Mouse (Mus musculus): ENCODE measurements around the gene Dcx. TPM values are rescaled to one million over a fixed set of nuclear protein-coding genes. Genes with fewer than 3 reads are reported as not detected.

The Dcx gene
- polyA plus RNA-seq (2014; fragmentation: Illumina TruSeq; extraction: RNeasy Lipid Tissue Mini Kit (QIAGEN cat#74804); ENCODE audit: low read depth, low replicate concordance): 0.82 TPM

GRCm38 (mm10) chrX:143932958-143933357, at the start of gene Dcx:
Gene Dcx (minus strand): TSS chrX:143933311.

DNA sequence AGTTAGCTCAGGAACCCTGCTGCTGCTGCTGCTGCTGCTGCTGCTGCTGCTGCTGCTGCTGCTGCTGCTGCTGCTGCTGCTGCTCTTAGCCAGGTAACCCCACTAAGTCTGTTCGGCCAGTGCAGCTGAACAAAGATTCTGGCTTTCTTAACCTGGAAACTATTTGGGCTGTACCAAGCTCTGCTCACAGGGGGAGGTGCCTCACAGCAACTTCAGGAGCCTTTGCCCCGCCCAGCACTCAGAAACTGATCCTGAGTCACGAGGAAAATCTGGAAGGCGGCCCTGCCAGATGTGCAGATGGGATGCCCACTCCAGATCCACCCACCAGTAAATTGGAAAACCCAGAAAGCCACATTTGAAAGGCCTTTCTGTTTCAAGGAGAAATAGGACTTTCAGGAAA, 105.9 kb downstream of the Dcx start, which contains the start of gene Capn6:
Capn6 (minus strand) TSS at position 203 of the 400 bp plus-strand sequence.

Other genes starting within 250 kb of the Dcx start
- 0.64 TPM for gene Capn6, start 105.9 kb downstream of the Dcx start, polyA plus RNA-seq (2014; fragmentation: Illumina TruSeq; extraction: RNeasy Lipid Tissue Mini Kit (QIAGEN cat#74804); ENCODE audit: low read depth, low replicate concordance)
- gene A730046J19Rik, start 220.4 kb upstream of the Dcx start, polyA plus RNA-seq (2014; fragmentation: Illumina TruSeq; extraction: RNeasy Lipid Tissue Mini Kit (QIAGEN cat#74804); ENCODE audit: low read depth, low replicate concordance): 24.1 TPM